Mouse (Mus musculus): Measurements from ENCODE around the gene Fam25c. TPM values are rescaled to one million over a fixed set of nuclear protein-coding genes. Genes with fewer than 3 reads are reported as not detected.
A peak's percentile ranks its signal among the peaks of the same experiment; 100 is the strongest.
"Not testable (repeated sequence)": the region's sequence is repeated elsewhere in the genome, so short reads cannot be mapped to it uniquely, and the experiment has no call there.

The Fam25c gene
- polyA plus RNA-seq, 1 experiment from 2014 or later, result 2.7 TPM

DNA sequence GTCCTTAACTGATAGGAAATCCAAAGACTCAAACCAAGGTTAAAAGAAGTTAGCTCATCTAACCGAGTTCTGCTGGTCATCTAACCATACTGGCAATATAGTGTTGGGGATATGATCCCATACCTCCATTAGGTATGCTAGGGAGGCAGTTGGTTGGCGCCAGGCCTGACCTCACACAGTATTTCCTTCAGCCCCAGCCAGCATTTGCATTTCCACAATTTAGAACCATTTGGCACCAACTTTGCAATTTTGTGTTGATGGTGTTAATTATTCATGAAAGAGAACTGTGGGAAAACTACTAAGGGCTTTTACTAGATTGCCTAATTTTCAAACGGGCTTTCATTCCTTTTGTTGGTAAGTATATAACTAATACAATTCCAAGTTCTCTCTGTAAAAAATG, 23.3 kb downstream of the Fam25c start:
- DNase-seq (ENCODE audit: low spot score), result no peak

DNA sequence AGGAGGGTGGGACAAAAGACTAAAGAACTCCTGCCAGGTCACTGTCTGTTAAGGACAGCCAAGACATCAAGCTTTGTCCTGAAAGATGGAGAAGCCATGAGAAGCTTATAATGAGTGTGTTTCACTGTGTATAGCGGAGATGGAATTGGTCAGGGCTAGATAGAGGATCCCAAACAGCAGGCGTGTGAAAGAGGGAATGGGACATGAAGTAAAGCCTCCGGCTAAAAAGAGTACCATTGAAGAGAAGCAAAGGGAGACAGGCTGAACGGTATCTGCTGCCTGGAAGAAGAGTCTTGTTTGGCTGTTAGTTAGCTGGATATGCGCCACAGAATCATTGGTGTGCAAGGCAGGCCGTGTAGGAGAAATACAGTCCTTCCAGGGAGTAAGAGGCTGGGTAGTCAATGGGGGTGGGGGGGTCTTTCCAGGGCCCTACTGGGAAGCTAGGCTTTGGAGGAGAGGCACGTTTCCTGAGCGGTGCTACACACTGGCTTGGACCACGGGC, 24.5 kb downstream of the Fam25c start:
- no peak for DNase-seq (ENCODE audit: low spot score)

DNA sequence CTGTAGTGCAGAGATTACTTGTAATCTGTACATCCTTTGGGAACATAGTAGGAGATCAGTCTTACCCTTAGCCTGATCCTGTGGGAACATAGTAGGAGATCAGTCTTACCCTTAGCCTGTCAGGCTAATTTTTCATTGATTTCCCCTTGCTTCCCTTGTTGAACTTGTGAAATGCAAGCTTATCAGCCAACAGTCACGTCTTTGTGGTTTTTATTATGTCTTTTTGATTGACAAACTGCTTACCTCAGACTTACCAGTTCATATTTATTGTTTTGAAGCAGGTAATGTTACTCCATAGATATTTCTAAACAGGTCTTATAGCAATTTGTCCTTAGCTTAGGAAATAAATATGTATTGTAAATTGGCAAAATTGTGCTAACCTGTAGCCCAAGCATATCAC, 27.6 kb downstream of the Fam25c start:
- no peak for DNase-seq (ENCODE audit: low spot score)

DNA sequence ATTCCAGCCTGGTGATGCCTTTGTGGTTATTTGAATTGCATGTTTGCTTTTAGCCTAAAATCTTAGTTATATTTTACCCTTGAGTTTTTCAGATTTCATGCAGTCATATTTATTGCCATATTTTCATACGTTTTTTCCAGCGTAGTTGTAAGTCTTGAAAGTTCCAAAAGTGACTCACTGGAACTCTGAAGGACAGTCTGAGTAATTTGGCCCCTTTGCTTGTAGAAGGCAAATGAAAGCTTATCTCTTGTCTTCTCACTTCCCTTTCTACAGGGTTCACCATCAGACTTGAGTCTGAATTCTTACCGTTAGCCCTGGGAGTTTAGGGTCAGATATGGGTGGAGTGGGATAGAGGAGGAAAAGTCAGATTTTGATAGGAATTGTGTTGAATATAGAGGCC, 28.6 kb downstream of the Fam25c start:
- no peak for DNase-seq (ENCODE audit: low spot score)

DNA sequence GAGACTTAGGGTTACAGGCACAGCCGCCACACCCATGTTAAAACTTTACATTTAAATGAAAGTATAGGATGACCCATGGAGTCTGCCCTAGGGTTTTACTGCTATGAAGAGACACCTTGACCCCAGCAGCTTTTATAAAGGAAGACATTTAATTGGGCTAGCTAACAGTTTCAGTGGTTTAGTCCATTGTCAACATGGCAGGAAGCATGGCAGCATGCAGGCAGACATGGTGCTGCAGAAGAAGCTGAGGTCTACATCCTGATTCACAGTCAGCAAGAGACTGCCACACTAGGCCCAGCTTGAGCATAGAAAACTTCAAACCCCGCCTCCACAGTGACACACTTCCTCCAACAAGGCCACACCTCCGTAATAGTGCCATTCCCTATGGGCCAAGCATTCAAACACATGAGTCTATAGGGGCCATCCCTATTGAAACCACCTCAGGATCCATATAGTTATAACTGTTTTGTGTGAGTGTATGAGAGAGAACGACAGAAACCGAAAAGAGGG, 31.6 kb downstream of the Fam25c start:
- no peak for DNase-seq (ENCODE audit: low spot score)

DNA sequence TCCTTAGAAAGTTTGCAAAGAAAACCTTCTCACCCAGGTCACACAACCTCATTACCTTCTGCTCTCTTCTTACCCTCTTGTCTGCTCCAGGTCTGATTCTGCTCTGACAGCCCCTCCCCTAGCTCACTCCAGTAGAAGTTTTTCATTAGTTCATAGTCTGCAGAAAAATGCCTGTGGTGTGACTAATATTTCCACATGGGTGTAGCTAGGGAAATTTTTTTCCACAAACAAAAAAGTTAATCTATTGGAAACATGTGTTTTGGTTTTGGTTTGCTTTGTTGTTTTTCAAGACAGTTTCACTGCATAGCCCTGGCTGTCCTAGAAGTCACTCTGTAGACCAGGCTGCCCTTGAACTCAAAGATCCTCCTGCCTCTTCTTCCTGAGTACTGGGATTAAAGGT, 37.1 kb downstream of the Fam25c start:
- DNase-seq (ENCODE audit: low spot score), result no peak

DNA sequence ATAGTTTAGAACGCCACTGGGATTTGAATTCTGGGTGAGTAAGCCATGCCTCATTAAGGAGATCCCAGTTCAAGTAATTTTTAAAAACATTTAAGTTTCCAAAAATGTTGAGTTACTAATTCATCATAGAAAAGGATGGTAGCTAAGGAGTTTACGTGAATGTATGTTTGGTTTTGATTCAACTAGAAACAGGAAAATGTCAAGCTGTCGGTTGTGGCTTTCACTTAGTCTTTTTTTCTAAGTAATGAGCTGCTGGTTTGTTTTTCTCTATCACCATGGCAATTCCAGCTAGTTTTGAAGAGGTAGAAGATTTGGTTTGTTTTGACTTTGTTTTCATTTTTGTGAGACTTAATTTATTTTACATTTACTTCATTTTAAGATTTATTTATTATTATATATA, 37.8 kb downstream of the Fam25c start:
- DNase-seq (ENCODE audit: low spot score), result no peak

DNA sequence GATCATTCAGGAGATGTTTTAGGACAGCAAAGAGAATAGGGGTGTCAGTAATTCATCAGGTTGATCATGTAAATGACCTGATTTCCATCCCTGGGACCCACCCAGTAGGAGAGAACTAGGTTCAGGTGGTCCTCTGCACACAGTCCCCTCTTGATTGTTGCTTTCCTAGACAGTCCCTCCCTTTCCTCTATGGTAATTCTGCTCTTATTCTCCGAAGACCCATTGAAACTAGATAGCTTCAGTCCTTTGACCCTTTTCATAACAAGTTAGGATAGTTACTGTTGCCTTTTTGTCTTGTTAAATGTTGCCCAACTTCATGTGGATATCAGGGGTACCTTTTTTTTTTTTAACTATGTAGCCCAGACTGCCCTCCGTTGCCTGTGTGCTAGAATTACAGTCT, 38.9 kb downstream of the Fam25c start:
- no peak for DNase-seq (ENCODE audit: low spot score)

DNA sequence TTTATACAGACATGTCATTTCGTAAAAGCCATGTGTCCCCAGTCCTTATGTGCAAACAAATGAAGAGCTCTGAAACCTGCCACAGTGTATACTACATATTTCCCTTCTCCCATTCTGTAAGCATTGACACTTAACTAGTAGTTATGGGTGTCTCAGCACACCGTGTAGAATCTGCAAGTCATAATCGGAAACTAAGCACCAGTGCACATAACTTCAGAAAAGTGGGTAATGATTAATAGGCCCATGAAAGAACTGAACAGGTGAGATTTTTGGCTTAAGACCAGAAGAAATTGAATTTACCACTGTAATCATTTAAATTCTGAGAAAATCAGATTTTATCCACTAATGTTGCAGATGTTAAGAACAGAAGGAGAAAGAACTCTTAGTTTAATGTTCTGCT, 40.4 kb downstream of the Fam25c start:
- DNase-seq (ENCODE audit: low spot score), result no peak

DNA sequence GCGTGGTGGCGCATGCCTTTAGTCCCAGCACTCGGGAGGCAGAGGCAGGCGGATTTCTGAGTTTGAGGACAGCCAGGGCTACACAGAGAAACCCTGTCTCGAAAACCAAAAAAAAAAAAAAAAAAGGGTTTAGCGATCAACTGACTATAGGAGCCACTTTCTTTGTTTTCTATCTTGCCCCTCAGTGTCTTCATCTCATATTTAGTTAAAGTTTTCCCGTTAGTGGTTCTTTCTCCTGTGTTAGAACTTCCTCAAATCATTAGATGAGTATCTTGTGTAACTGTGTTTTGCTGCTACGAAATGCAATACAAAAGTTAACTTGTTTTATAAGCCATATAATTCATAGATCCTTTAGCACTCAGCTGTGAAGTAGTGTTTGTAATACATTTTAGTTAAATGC, 40.9 kb downstream of the Fam25c start:
- DNase-seq (ENCODE audit: low spot score), result not testable (repeated sequence)

DNA sequence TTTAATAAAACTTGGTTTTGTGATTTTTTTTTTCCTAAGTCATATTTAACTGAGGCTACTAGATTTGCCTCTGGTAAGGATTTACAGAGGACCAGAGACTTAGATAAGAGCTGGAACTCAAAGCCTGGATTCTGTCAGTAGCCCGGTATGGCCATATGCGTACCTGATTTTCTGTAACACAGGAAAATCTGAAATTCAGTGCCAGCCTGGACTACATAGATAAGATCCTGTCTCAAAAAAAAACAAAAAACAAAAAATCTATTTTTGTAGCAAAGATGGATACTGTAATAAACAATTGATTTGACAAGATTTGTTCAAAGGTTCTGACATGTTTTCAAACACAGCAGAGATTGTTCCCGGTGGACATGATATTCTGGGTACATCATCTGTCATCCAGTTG, 41.6 kb downstream of the Fam25c start:
- DNase-seq (ENCODE audit: low spot score), result no peak

DNA sequence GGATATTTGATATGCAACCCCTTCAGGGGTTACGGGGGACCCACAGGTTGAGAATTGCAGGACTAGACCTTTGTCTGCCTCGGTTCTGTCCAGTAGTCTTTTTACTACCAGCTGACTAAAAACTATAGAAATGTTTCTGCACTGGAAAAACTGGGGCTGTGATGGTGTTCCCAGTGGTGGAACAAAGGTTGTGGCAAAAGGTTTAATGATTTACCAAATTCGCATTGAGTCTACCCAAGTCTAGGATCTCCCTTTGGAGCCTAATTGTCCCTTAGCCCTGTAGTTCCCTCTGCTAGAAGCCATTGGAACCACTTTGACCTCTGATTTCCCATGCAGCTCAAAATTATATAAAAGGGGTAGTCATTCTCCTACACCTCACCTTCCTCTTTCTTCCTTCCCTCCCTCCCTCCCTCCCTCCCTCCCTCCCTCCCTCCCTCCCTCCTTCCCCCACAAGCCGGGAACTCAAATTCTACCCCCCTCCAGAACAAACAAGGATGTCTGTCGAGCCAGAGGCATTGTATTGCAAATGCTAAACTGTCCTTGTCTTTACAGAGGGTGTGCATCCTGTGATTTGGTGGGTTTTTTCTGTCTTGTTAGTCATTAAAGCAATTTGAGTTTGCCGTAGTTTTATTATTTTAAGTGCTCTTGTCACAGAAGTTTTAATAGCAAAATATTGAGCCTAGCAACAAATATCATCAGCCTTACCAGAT, 42.7 kb downstream of the Fam25c start:
- DNase-seq (ENCODE audit: low spot score), result peak; percentile 7

DNA sequence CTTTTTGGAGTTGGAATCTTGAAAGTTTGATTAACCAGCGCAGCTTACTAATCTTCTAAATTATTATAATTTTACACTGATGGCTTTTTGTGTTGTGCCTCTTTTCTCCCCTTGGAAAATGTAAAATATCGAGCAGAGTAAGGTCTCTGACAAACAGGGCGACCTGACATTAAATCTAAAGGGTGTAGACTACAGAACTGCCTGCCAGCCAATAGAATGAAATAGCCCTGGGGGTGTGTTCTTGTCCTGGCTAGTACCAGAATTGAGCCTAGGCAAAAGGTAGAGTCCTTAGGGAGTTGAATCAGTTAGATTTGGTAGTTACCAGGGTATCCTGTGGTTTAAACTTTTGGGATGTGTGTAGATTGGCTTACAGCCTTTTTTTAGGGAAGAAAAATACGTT, 43.5 kb downstream of the Fam25c start:
- DNase-seq (ENCODE audit: low spot score), result peak; percentile 5

DNA sequence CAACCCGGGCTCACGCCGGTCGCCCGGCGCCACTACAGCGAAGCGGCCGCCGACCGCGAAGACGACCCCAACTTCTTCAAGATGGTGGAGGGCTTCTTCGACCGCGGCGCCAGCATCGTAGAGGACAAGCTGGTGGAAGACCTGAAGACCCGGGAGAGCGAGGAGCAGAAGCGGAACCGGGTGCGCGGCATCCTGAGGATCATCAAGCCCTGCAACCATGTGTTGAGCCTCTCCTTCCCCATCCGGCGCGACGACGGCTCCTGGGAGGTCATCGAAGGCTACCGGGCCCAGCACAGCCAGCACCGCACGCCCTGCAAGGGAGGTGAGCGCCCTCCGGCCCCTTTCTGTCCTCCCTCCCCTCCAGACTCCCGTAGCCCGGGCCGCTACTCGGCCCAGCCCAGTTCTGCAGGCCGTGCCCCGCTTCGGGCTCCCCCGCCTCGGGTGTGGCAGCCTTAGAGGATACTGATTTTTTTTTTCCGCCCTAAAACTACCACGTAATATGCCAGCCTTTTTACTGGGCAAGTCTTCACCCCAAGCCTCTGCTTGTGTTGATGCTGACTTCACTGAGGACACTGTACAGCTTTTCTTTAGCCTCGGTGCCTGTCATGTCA, 44.1 kb downstream of the Fam25c start:
- peak; percentile 38 for DNase-seq (ENCODE audit: low spot score)

DNA sequence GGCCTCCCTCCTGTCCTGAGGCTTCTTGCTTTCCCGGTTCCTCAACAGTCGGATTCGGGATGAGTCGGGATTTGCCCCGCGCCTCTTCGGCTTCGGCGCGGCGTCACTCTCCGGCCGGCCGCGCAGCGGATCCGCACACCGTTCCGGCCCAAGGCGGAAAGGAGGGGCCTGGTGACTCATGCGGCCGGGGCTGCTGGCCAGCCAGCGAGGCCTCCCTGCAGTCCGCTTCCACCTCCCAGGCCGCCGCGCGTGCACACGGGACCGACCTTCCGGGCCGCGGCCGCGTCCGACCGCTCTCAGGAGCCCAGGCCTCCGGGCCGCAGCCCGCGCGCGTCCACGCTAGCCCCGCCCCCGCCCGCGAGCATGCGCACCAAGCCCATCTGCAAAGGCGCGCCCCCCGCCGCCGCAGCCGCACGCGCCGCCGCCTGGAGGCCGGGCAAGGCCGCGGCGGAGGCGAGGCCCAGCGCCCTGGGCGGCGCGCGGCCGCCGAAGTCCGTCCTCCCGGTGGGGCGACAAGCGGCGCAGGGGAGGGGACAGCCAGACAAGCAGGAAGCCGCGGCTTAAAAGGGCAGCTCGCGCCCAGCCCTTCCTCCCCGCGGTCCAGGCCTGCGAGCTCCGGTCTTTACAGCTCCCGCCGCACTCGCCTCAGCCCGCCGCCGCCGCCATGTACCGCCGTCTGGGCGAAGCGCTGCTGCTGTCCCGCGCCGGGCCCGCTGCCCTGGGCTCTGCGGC, 44.8 kb downstream of the Fam25c start, which contains the start of the genes Shld2 and Glud1:
Gene Shld2 (minus strand): TSS at position 260 of the 732 bp plus-strand sequence.
Gene Glud1 (plus strand): TSS at position 494 of the 732 bp plus-strand sequence.
- peak; percentile 89 for DNase-seq (ENCODE audit: low spot score)

DNA sequence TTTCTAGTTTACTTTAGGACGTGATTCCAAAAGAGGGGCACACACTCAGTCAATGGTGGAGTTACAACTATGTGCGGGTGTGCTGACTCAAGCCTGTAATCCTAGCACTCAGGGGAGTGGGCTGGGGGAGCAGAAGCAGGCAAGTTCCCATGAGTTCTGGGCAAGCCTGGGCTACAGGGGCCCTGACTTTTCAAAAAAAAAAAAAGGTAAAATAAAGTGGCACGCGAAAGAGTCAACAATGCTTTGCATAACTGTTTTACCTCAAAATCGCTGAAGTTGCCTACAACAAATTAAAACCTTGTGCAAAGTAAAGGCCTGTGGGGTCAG, 45.4 kb downstream of the Fam25c start:
- peak; percentile 4 for DNase-seq (ENCODE audit: low spot score)

DNA sequence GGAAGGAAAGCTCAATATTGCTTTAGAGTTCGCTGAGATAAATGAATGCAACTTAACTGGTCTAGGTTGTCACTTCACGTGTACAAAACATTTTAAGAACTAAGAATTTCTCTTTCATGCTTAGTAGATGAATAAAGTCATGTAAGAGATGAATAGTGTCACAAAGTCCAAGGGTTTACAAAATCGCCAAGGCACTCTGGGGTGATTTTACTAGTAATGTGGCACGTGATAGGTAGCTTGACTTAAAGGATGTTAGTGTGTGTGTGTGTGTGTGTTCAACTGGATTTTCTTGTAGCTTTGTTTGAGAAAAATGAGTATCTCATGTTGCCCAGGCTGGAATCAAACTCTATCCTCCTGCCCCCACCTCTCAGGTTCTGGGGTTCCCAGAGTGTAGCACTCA, 46.0 kb downstream of the Fam25c start:
- no peak for DNase-seq (ENCODE audit: low spot score)

DNA sequence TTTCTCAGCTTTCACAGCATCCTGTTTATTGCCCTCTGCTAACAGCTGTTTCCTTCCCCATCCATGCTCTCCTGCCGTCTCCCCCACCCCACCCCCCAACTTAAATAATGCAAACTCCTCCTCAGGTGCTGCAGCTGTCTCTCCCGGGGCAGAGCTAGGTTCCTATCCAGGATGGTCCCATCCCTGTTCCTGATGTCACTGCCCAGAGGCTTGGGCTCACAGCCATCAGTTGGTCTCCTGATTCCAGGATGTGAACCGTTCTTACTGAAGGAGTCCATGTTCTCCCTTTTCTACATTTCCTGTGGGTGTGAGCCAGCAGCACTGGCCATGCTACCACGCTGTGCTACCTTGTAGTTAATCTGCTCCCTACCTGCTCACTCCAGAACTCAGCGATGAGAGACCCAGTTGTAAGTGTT, 52.0 kb downstream of the Fam25c start:
- DNase-seq (ENCODE audit: low spot score), result no peak

DNA sequence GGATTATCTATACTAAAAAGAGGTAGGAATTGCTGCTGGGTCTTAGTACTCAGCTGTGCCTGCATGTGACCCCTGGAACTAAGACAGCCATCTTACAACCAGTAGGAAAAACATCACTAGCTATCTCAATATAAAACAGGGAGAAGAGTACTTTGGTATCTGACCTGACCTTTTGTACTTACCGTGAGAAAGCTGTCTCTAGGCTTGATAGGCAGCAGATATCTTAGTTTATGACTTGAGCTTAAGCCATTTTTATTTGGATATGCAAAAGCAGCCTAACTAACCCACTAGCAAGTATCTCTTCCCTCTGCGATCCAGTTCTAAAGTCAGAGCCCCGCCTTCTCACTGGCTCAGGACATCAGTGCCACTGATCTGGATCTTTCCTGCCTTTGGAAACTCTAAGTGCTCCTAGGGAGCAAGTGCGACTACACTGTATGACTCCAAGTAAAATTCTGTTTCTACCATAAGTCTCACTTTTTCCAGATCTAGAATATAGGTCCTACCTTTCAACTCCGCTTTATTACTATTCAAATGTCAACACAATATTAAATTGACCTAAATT, 52.5 kb downstream of the Fam25c start:
- DNase-seq (ENCODE audit: low spot score), result no peak
